Mouse (Mus musculus) cerebellum, adult 9-10 months (tissue): ENCODE results near the gene Foxl1.

ENCODE experiments used
- DNase-seq: peaks from one replicate; pipeline ENCODE4 v3.0.0; 2022

Foxl1 gene

GRCm38 (mm10) chr8:121104049-121104818 is 23.5 kb upstream of the Foxl1 start:
- peak; percentile 72 for DNase-seq

GRCm38 (mm10) chr8:121107668-121108656 is 19.8 kb upstream of the Foxl1 start, which contains the start of gene Mthfsd:
Gene Mthfsd (minus strand): TSS chr8:121108392.
- DNase-seq, result peak; percentile 99

GRCm38 (mm10) chr8:121108657-121109056 is 19.1 kb upstream of the Foxl1 start:
- no peak for DNase-seq

DNA sequence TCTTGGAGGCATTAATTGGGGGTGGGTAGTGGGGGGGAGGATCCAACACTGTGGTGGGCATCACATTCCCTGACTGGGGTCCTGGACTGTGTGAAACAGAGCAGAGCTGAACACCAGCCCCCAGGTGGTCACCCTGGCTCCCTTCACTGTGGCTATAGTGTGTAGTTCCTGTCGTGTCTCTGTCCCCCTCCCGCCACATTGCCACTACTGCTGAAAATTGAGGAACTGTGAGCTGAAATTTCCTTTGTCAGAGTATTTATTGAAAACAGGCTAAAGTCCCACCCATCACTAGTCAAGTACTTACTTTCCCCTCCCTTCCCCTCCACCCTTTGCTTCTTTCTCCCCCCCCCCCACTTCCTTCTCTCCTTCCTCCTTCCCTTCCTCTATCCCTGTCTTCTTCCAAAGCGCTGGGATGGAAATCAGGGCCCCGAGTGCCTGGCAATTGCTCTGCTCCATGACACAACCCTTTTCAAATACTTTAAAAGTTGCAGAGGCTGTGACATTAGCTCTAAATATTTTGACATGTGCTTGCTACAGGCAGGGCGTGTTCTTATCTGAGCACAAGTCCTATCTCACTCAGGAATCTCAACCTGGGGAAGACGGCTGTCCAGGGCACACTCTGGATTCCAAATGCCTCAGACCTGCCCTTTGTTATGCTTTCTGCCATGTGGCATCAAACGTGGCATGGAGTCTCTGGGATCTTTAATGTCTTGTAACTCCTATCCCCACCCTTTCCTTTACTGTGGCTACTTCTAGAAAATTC is 16.4 kb upstream of the Foxl1 start:
- DNase-seq, result no peak

GRCm38 (mm10) chr8:121113261-121113660 is 14.5 kb upstream of the Foxl1 start:
- DNase-seq, result peak; percentile 98

- no peak for DNase-seq
Measured at GRCm38 (mm10) chr8:121115136-121115535, 12.6 kb upstream of the Foxl1 start.

DNA sequence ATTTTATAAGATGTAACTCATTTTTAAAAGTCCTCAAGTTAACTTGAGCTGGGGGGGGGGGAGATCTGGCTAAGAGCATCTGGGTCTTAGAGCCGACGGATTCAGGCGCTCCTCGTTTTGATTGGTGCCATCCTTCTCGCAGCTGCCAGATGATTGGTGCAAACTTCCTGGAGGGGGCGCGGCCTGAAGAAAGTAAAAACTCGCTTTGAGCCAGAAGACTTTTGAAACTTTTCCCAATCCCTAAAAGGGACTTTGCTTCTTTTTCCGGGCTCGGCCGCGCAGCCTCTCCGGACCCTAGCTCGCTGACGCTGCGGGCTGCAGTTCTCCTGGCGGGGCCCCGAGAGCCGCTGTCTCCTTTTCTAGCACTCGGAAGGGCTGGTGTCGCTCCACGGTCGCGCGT is 11.8 kb upstream of the Foxl1 start, which contains the start of gene Foxc2:
Gene Foxc2 (plus strand): TSS at position 224 of the 400 bp plus-strand sequence.
- no peak for DNase-seq

DNA sequence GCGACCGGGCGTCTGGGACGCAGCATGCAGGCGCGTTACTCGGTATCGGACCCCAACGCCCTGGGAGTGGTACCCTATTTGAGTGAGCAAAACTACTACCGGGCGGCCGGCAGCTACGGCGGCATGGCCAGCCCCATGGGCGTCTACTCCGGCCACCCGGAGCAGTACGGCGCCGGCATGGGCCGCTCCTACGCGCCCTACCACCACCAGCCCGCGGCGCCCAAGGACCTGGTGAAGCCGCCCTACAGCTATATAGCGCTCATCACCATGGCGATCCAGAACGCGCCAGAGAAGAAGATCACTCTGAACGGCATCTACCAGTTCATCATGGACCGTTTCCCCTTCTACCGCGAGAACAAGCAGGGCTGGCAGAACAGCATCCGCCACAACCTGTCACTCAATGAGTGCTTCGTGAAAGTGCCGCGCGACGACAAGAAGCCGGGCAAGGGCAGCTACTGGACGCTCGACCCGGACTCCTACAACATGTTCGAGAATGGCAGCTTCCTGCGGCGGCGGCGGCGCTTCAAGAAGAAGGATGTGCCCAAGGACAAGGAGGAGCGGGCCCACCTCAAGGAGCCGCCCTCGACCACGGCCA is 11.1 kb upstream of the Foxl1 start:
- DNase-seq, result no peak

GRCm38 (mm10) chr8:121117186-121117651 is 10.5 kb upstream of the Foxl1 start:
- no peak for DNase-seq

GRCm38 (mm10) chr8:121117906-121118305 is 9.8 kb upstream of the Foxl1 start:
- no peak for DNase-seq

DNA sequence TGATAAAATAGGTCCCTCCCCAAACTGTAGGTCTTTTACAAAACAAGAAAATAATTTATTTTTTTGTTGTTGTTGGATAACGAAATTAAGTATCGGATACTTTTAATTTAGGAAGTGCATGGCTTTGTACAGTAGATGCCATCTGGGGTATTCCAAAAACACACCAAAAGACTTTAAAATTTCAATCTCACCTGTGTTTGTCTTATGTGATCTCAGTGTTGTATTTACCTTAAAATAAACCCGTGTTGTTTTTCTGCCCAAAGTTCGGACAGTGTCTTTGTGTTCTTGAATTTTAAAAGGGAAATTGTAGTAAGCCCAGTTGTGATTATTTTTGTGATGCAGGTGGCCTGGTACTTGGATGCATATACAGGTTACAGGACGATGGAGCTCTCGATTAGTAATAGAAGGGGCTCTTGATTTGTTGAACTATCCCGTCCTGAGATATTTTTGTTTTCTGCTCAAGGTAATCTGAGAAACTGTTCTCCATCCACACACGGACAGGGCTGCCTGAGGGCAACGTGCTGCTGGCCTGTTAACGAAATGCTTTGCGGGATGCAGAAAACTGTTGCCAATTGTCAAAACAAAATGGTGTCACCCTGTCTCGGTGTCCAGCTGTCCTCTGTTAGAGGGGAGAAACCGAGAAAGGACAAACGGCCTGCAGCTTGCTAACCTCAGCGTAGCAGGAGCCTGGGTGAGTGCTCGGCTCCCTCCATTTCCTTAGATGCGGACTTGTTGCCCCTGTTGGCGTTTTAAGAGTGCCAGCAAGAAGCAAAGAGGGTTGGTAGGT is 8.9 kb upstream of the Foxl1 start:
- no peak for DNase-seq

- no peak for DNase-seq
Measured at GRCm38 (mm10) chr8:121119635-121120455, 7.9 kb upstream of the Foxl1 start.

- no peak for DNase-seq
Measured at GRCm38 (mm10) chr8:121120456-121121419, 7.0 kb upstream of the Foxl1 start.

DNA sequence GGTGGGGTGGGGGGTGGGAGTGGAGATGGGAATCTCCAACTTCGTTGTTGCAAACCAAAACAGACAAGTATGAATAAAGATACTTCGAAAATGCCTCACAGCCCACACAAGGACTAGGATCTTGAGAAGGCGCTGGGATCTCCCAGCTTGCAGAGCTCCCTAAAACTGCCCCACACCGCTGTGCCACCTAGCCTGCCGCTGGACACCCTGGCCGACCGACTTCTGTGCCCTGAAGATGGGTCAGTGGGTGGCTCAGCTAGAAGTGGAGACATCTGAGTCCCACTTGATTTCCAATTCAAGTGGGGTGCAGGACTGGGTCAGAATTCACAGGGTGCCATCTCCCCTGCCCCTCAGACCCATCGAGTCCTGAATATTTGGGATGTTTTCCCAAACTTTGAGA is 6.0 kb upstream of the Foxl1 start:
- no peak for DNase-seq

DNA sequence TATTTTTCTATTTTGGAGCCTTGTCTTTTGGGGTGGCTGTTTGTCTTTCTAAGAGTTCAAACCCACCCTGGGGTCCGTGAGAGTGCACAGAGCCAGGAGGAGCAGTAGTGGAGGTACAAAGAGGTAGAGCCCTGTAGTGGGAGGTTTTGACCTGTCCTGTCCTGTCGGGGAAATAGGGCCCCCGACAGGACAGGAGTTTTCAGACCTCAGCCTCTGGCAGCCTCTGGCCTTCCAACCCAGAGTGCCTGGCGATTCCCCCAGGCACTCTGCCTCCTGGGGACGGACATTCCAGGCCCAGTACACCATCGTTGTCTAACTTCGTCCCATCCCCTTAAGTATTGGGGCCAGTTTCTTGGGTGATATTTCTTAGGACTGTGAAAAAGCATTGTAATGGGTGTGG is 5.4 kb upstream of the Foxl1 start:
- no peak for DNase-seq

GRCm38 (mm10) chr8:121123113-121123512 is 4.6 kb upstream of the Foxl1 start:
- no peak for DNase-seq

DNA sequence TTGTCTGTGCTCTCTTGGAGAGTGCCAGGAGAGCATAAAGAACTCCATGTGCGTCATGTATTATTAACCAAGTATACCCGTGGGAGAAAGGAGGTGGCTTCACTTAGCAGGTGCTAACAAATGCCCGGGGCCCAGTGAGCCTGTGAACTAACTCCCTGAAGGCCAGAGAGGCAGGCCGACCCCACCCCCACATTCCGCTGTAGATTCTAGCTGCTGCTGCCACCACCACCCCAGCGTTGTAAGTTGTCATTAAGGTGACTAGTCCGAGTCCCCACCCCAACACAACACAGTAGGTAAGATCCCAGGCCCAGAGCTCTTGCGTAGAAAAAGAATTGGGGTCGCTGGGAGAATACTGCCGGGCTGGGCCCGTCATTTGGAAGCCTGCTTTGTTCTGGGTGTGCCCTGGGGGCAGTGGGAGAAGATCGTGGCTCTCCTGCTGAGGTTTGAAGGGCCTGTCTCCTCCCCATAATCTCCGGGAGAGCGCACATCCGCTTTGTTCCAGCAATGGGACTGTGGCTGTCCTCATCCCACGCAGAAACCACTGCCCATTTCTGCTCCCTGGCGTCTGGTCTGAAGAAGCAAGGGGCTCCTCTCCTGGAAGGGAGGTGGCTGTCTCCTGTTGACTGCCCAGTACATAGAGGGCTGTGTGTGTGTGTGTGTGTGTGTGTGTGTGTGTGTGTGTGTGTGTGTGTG is 3.0 kb upstream of the Foxl1 start:
- no peak for DNase-seq

- no peak for DNase-seq
Measured at GRCm38 (mm10) chr8:121125311-121125876, 2.3 kb upstream of the Foxl1 start.
